Mouse (Mus musculus) olfactory bulb, adult 2 months (tissue): ENCODE data around the gene Ect2l.

Source experiments
- CTCF ChIP-seq: fragments of 200-500 bp; IDR thresholded peaks from 2 replicates; pipeline ENCODE4 v1.5.1; 2012; ENCODE audit warnings: low read depth, mild to moderate bottlenecking, low read length, moderate library complexity; ENCODE audit not compliant: insufficient read depth
- POLR2A ChIP-seq: fragments of 200-500 bp; IDR thresholded peaks from 2 replicates; pipeline ENCODE4 v1.6.1; 2012; ENCODE audit warnings: mild to moderate bottlenecking, low read depth, low read length, moderate library complexity; ENCODE audit not compliant: insufficient read depth

- no peak for TF ChIP-seq POLR2A
- TF ChIP-seq CTCF: no peak
Observed at GRCm38 (mm10) chr10:18113473-18114093, 97.1 kb downstream of the Ect2l start.
